Mouse (Mus musculus) adrenal gland, postnatal 36 days (tissue): Measurements from ENCODE around the gene Dmgdh. TPM values are rescaled to one million over a fixed set of nuclear protein-coding genes. Genes with fewer than 3 reads are reported as not detected.

Experiments
- DNase-seq, 2 experiments: peaks; one replicate each; pipeline ENCODE4 v3.0.0; 2021; ENCODE audit warnings: mixed read lengths in 1 of 2
- total RNA-seq, 2 experiments: library from RNA; stranded (reverse); gene quantifications; 2 replicates each; pipeline ENCODE4 v1.2.3; 2021

The Dmgdh gene
- total RNA-seq, 2 experiments from 2014 or later: 0.10 TPM; not detected in 1

GRCm38 (mm10) chr13:93710325-93710724 lies 36.1 kb downstream of the Dmgdh start:
- DNase-seq: no peak

GRCm38 (mm10) chr13:93711226-93711625 lies 37.0 kb downstream of the Dmgdh start:
- no peak for DNase-seq

- no peak for DNase-seq
These were observed 38.1 kb downstream of the Dmgdh start for GRCm38 (mm10) chr13:93712362-93712761.

GRCm38 (mm10) chr13:93713826-93714225 lies 39.6 kb downstream of the Dmgdh start:
- DNase-seq: no peak

GRCm38 (mm10) chr13:93717113-93717512 lies 42.9 kb downstream of the Dmgdh start:
- DNase-seq: no peak

- DNase-seq: peak; percentile 73 to 85
These were observed 44.7 kb downstream of the Dmgdh start for GRCm38 (mm10) chr13:93718948-93719347.

- no peak for DNase-seq
These were observed 47.7 kb downstream of the Dmgdh start for GRCm38 (mm10) chr13:93721916-93722315.

GRCm38 (mm10) chr13:93723455-93723854 lies 49.2 kb downstream of the Dmgdh start:
- no peak for DNase-seq

- DNase-seq: peak; percentile 8 to 23
These were observed 50.0 kb downstream of the Dmgdh start for GRCm38 (mm10) chr13:93724206-93724605.

DNA sequence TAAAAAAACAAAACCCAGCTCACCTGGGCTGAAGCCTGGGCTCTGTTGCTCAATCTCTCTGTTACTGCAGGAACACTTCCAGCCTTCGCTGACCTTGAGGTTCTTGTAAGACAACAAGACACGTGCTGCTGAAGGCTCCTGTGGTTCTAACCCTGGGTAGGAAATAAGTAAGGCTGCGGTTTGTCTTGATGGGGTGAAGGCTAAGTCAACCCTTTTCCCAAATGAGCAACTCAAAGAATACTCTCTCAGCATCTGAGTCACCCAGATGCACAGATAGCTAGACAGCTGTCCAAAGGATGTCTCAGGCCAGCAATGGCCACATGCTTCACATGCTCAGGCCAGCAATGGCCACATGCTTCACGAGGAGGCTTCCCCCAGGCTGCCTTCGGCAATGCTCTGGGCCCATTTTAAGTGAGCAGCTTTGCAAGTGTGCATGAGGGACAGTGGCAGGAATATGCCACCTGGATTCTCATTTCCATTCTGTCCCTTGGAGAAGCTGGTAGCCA lies 61.0 kb downstream of the Dmgdh start:
- no peak for DNase-seq

- DNase-seq: no peak
These were observed 69.9 kb downstream of the Dmgdh start for GRCm38 (mm10) chr13:93744118-93744517.

DNA sequence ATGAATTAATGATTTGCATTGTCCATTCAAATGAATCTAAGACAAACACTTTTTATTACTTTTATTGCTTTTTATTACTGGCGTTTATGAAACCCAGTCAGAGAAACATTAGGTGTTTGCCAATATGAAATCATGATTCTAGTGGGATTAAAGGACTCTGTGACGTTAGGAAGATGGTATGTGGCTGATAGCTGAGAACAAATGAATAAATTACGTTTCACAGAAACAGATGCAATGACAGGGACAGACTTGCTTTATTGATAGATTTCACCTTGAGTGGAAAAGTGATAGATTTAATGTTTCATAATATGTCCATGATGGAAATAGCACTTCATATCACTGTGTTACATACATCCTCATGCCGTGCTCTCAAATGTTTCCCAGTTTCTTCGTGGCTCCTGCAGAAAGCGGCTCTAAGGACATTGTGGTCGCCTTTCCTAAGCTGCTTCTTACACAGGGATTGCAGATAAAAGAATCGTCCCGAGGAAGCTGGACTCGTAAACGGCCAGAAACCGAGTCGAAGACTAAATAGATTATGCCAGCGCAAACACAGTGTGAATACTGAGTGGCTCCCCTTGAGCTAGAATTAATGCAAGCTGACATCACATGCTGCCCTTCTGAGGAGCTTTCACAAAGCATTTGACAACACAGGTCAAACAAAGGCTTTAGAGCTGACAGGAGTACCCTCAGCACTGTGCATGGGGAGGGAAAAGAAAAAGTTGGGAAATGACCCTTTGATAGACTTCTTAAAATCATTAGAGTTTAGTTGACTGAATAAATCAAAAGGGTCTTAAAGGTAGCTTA lies 78.6 kb downstream of the Dmgdh start:
- DNase-seq: no peak

DNA sequence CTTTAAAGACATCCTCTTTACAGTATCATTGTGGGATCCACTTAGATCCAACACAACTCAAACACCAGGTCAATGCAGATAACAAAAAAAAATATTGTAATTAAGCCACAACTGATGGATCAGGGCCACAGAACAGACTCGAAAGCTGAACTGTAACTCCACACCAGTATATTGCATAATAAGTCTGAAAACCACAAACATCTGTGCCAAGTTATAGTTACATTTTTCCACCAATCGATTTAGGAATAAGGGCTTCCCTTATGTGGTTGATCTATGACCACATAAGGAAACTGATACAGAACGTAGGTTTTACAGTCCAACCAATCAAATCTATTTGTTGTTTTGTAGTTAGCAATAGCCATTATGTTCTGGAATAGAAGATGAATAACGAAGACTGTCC lies 80.9 kb downstream of the Dmgdh start:
- DNase-seq: no peak

GRCm38 (mm10) chr13:93756674-93757073 lies 82.4 kb downstream of the Dmgdh start:
- DNase-seq: no peak

DNA sequence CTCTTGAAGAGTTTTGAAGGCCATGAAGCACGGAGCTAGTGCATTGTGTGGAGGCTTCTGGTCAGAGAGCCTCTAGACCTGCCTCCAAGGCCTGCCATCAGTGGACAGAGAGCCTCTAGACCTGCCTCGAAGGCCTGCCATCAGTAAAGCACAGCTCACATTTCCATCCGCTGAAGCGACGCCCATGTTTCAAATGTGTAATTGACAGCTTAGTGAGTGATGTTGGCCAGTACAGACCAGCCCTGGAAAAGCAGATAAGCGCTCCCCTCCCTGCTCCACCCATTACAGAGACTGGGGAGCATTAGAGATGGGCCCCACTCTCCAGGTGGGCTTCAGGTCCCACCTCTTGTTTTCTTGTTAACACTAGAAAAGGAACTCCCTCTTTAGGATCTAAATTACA lies 83.3 kb downstream of the Dmgdh start:
- DNase-seq: no peak

DNA sequence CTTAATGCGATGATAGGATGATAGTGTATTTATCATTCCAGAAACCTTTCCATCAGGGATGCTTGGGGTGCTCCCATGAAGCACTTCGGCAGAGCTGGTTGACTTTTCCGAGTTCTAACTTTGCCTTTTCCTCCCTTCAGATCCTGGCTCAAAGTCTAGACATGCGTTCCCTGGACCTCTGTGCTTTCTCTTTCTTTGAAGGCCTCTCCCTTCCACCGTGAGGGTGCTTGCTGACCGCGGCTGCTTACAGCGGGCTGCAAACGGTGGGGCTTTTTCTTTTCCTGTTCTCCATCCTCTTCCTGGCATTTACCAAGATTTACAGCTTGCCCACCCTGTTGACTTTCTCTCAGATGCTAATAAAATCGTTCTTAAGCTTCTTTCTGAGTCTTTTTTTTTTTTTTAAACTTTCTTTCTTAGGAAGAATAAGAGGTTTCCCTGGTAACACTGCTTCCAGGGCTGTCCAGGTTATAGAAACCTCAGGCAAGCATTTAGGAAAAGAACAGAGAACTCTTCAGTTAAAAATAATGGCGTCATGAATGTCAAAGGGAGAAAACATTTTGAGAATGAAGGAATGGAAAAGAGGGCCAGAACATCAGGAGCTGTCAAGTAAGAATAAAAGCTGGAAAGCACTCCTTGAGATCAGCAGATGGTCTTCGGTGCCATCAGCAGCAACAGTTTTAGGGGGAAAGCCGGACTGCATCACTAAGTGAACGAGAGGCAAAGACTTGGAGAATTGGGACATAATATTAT lies 84.1 kb downstream of the Dmgdh start:
- no peak for DNase-seq

DNA sequence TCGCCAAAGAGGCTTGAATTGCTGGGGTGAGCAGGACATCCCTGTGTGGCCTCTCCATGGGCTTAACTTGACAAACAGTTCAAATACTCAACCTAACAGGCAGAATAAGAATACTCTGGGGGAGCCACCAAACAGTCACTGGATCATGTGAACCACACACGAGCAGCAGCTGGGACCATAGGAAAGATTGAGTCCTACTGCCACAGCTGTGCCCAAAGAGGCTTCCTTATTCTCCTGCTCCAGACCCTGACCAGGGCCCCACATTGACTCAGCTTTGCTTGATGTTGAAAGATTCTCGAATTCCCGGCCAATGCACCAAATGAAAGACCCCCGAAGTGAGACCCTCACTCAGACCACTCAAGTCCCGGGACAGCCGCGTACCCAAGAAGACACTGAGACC lies 87.6 kb downstream of the Dmgdh start:
- DNase-seq: no peak

- DNase-seq: no peak
These were observed 88.6 kb downstream of the Dmgdh start for GRCm38 (mm10) chr13:93762879-93763278.

DNA sequence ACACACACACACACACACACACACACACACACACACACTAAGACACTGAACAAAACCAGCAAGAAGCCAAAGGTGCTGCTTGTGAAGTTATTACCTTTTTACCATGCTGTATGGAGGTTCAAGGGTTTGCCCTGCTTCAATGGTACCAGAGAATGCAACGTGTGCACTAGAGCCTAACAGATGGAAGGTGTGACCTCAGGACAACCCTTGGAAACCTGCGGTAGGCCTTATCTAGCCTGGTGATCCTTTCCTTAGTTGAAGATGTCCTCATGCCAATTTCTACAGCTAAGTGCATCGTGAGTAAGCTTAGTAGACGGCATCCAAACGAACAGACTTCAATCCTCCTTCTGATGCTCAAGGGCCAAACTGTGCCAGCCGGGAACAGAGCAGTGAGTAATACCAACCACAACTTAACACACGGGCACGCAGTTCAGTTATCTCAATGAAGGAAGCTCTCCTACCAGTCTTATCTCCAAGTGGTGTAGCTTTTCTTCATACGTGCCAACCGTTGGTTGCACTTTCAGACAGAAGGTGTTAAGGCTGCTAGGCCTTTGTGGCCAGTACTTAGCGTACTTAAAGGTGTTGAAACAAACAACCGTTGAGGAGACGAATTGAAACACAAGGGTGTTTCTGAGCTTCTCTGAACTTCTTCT lies 90.2 kb downstream of the Dmgdh start:
- no peak for DNase-seq

- no peak for DNase-seq
These were observed 96.9 kb downstream of the Dmgdh start for GRCm38 (mm10) chr13:93771031-93771587.

DNA sequence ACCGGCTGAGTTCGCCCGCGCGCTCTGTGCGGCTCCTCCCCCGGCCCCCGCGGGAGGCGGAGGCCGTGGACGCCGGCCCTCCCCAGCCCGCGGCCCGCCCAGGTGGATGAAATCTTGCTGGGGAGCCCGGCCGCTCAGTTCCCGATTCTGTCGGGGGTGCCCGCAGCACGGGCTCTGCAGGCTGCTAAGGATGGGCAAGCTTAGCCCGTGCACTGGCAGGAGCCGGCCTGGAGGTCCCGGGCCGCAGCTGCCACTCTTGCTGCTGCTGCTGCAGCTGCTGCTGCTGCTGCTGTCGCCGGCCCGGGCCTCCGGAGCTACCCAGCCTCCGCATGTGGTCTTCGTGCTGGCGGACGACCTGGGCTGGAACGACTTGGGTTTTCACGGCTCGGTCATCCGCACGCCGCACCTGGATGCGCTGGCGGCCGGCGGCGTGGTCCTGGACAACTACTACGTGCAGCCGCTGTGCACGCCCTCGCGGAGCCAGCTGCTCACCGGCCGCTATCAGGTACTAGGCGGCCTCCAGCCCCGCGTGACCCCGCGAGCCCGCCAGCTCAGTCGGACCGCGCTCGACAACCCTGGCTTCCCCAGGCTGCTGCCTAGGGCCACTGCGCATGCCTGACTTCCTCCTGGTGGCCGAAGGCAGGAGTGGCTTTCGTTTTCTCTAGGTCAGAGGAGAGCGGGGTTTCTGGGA lies 97.5 kb downstream of the Dmgdh start, which contains the start of gene Arsb:
Arsb (plus strand) TSS at position 43 of the 691 bp plus-strand sequence.
- peak; percentile 92 to 94 for DNase-seq

DNA sequence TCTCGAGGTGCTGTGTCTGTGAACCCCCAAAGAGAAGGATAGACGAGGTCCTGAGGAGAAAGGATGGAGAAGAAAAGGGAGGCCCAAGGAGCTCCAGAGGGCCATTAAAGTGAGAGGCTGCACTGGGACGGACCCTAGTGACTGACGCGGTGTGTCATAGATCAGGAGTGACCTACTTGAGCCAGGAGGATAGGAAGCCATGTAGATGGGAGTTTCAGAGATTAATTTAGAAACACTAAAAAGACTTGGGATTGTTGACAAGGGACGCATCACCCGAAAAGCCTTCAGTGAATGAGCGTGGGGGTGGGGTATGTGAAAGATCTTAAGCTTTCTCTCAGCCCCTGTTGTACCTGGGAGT lies 98.0 kb downstream of the Dmgdh start:
- DNase-seq: no peak
